Mouse (Mus musculus): ENCODE results near the gene Prdx6b. TPM values are rescaled to one million over a fixed set of nuclear protein-coding genes. Genes with fewer than 3 reads are reported as not detected.

Gene Prdx6b
- 0.02 TPM in 1 of 2 replicates, not detected in the other for polyA plus RNA-seq (2015; fragmentation: Nextera tagmentation; extraction: Ambion mirVana)

- Histone ChIP-seq H3K9me3 (replicated peaks; ENCODE audit: control insufficient read depth, low read length) (no peaks in the 10 kb centered on the region; the same call in 1 of the 2 replicates), H3K4me3 (ENCODE audit: low read depth, low read length) (no peak within 1 kb of the TSS), H3K9ac (ENCODE audit: low read depth, low read length) (no peak within 1 kb of the TSS), H3K4me1 (ENCODE audit: control insufficient read depth, low read depth, low read length) (no peaks in the 10 kb centered on the region), H3K27me3 (ENCODE audit: control insufficient read depth, insufficient read depth, low read depth, low read length) (no peaks in the 10 kb centered on the region), H3K27ac (ENCODE audit: low read length) (no peak within 1 kb of the TSS), H3K36me3 (ENCODE audit: control insufficient read depth, insufficient read depth) (no peaks in the 10 kb centered on the region), H3K4me2 (ENCODE audit: low read depth, low read length) (no peak within 1 kb of the TSS)
- WGBS (ENCODE audit: insufficient replicate concordance): 62% methylated on average over 8 of the region's 8 CpGs
- no peak for ATAC-seq (ENCODE audit: low read depth)
These were observed at the start of gene Prdx6b for GRCm38 (mm10) chr2:80292172-80292571. Gene Prdx6b (plus strand): TSS chr2:80292472.

GRCm38 (mm10) chr2:80247466-80247865 lies 44.8 kb upstream of the Prdx6b start:
- Histone ChIP-seq H3K9me3 (replicated peaks; ENCODE audit: control insufficient read depth, low read length) (no peaks in the 10 kb centered on the region), H3K36me3 (ENCODE audit: control insufficient read depth, insufficient read depth) (no peaks in the 10 kb centered on the region), H3K4me2 (ENCODE audit: low read depth, low read length) (no peak overlapping the region), H3K4me3 (ENCODE audit: low read depth, low read length) (no peak overlapping the region), H3K27ac (ENCODE audit: low read length) (no peak overlapping the region), H3K9ac (ENCODE audit: low read depth, low read length) (no peak overlapping the region), H3K27me3 (ENCODE audit: control insufficient read depth, insufficient read depth, low read depth, low read length) (no peaks in the 10 kb centered on the region), H3K4me1 (ENCODE audit: control insufficient read depth, low read depth, low read length) (no peaks in the 10 kb centered on the region)
- no peak for ATAC-seq (ENCODE audit: low read depth)
- 66% methylated on average over 3 of the region's 3 CpGs for WGBS (ENCODE audit: insufficient replicate concordance)

GRCm38 (mm10) chr2:80247868-80248267 lies 44.4 kb upstream of the Prdx6b start:
- Histone ChIP-seq H3K4me2 (ENCODE audit: low read depth, low read length) (no peak overlapping the region), H3K27ac (ENCODE audit: low read length) (no peak overlapping the region), H3K27me3 (ENCODE audit: control insufficient read depth, insufficient read depth, low read depth, low read length) (no peaks in the 10 kb centered on the region), H3K9me3 (replicated peaks; ENCODE audit: control insufficient read depth, low read length) (no peaks in the 10 kb centered on the region), H3K4me1 (ENCODE audit: control insufficient read depth, low read depth, low read length) (no peaks in the 10 kb centered on the region), H3K4me3 (ENCODE audit: low read depth, low read length) (no peak overlapping the region), H3K36me3 (ENCODE audit: control insufficient read depth, insufficient read depth) (no peaks in the 10 kb centered on the region), H3K9ac (ENCODE audit: low read depth, low read length) (no peak overlapping the region)
- no peak for ATAC-seq (ENCODE audit: low read depth)

- Histone ChIP-seq H3K9ac (ENCODE audit: low read depth, low read length) (no peak overlapping the region), H3K9me3 (replicated peaks; ENCODE audit: control insufficient read depth, low read length) (no peaks in the 10 kb centered on the region), H3K36me3 (ENCODE audit: control insufficient read depth, insufficient read depth) (no peaks in the 10 kb centered on the region), H3K4me1 (ENCODE audit: control insufficient read depth, low read depth, low read length) (no peaks in the 10 kb centered on the region), H3K4me2 (ENCODE audit: low read depth, low read length) (no peak overlapping the region), H3K27me3 (ENCODE audit: control insufficient read depth, insufficient read depth, low read depth, low read length) (no peaks in the 10 kb centered on the region), H3K4me3 (ENCODE audit: low read depth, low read length) (no peak overlapping the region), H3K27ac (ENCODE audit: low read length) (no peak overlapping the region)
- WGBS (ENCODE audit: insufficient replicate concordance): 59% methylated on average over 3 of the region's 3 CpGs
- no peak for ATAC-seq (ENCODE audit: low read depth)
These were observed 32.2 kb upstream of the Prdx6b start for GRCm38 (mm10) chr2:80259888-80260672.

- Histone ChIP-seq H3K27me3 (ENCODE audit: control insufficient read depth, insufficient read depth, low read depth, low read length) (no peaks in the 10 kb centered on the region), H3K9ac (ENCODE audit: low read depth, low read length) (no peak overlapping the region), H3K27ac (ENCODE audit: low read length) (no peak overlapping the region), H3K4me2 (ENCODE audit: low read depth, low read length) (peak overlapping the region; percentile 15; the same call in 1 of the 2 replicates), H3K9me3 (replicated peaks; ENCODE audit: control insufficient read depth, low read length) (no peaks in the 10 kb centered on the region), H3K4me1 (ENCODE audit: control insufficient read depth, low read depth, low read length) (no peaks in the 10 kb centered on the region), H3K4me3 (ENCODE audit: low read depth, low read length) (no peak overlapping the region), H3K36me3 (ENCODE audit: control insufficient read depth, insufficient read depth) (no peaks in the 10 kb centered on the region)
- no peak; the same call in 1 of the 2 replicates for ATAC-seq (ENCODE audit: low read depth)
- WGBS (ENCODE audit: insufficient replicate concordance): 11% methylated on average over 11 of the region's 11 CpGs
These were observed 25.4 kb upstream of the Prdx6b start for GRCm38 (mm10) chr2:80266894-80267293.

- Histone ChIP-seq H3K4me2 (ENCODE audit: low read depth, low read length) (no peak overlapping the region), H3K9ac (ENCODE audit: low read depth, low read length) (no peak overlapping the region), H3K27ac (ENCODE audit: low read length) (no peak overlapping the region), H3K27me3 (ENCODE audit: control insufficient read depth, insufficient read depth, low read depth, low read length) (no peaks in the 10 kb centered on the region), H3K36me3 (ENCODE audit: control insufficient read depth, insufficient read depth) (no peaks in the 10 kb centered on the region), H3K4me3 (ENCODE audit: low read depth, low read length) (no peak overlapping the region), H3K9me3 (replicated peaks; ENCODE audit: control insufficient read depth, low read length) (no peaks in the 10 kb centered on the region), H3K4me1 (ENCODE audit: control insufficient read depth, low read depth, low read length) (no peaks in the 10 kb centered on the region)
- WGBS (ENCODE audit: insufficient replicate concordance): 54% methylated on average over 4 of the region's 4 CpGs
- no peak for ATAC-seq (ENCODE audit: low read depth)
These were observed 24.2 kb upstream of the Prdx6b start for GRCm38 (mm10) chr2:80268053-80268452.

- Histone ChIP-seq H3K27me3 (ENCODE audit: control insufficient read depth, insufficient read depth, low read depth, low read length) (no peaks in the 10 kb centered on the region), H3K9ac (ENCODE audit: low read depth, low read length) (no peak overlapping the region), H3K27ac (ENCODE audit: low read length) (no peak overlapping the region), H3K9me3 (replicated peaks; ENCODE audit: control insufficient read depth, low read length) (no peaks in the 10 kb centered on the region), H3K4me1 (ENCODE audit: control insufficient read depth, low read depth, low read length) (no peaks in the 10 kb centered on the region), H3K4me3 (ENCODE audit: low read depth, low read length) (no peak overlapping the region), H3K4me2 (ENCODE audit: low read depth, low read length) (no peak overlapping the region), H3K36me3 (ENCODE audit: control insufficient read depth, insufficient read depth) (no peaks in the 10 kb centered on the region)
- no peak for ATAC-seq (ENCODE audit: low read depth)
- WGBS (ENCODE audit: insufficient replicate concordance): 59% methylated on average over 1 of the region's 1 CpGs
These were observed 20.8 kb upstream of the Prdx6b start for GRCm38 (mm10) chr2:80271431-80271830.

- Histone ChIP-seq H3K9ac (ENCODE audit: low read depth, low read length) (no peak overlapping the region), H3K4me2 (ENCODE audit: low read depth, low read length) (no peak overlapping the region), H3K9me3 (replicated peaks; ENCODE audit: control insufficient read depth, low read length) (no peaks in the 10 kb centered on the region), H3K4me1 (ENCODE audit: control insufficient read depth, low read depth, low read length) (no peaks in the 10 kb centered on the region), H3K36me3 (ENCODE audit: control insufficient read depth, insufficient read depth) (no peaks in the 10 kb centered on the region), H3K4me3 (ENCODE audit: low read depth, low read length) (no peak overlapping the region), H3K27ac (ENCODE audit: low read length) (no peak overlapping the region), H3K27me3 (ENCODE audit: control insufficient read depth, insufficient read depth, low read depth, low read length) (no peaks in the 10 kb centered on the region)
- ATAC-seq (ENCODE audit: low read depth): no peak
- 43% methylated on average over 3 of the region's 3 CpGs for WGBS (ENCODE audit: insufficient replicate concordance)
These were observed 19.2 kb upstream of the Prdx6b start for GRCm38 (mm10) chr2:80273038-80273437.

GRCm38 (mm10) chr2:80273763-80274162 lies 18.5 kb upstream of the Prdx6b start:
- H3K27ac ChIP-seq (ENCODE audit: low read length): no peak overlapping the region
- no peak overlapping the region for H3K9ac ChIP-seq (ENCODE audit: low read depth, low read length)
- 50% methylated on average over 4 of the region's 4 CpGs for WGBS (ENCODE audit: insufficient replicate concordance)
- no peaks in the 10 kb centered on the region for H3K36me3 ChIP-seq (ENCODE audit: control insufficient read depth, insufficient read depth)
- H3K4me2 ChIP-seq (ENCODE audit: low read depth, low read length): no peak overlapping the region
- no peaks in the 10 kb centered on the region for H3K9me3 ChIP-seq (replicated peaks; ENCODE audit: control insufficient read depth, low read length)
- no peak overlapping the region for H3K4me3 ChIP-seq (ENCODE audit: low read depth, low read length)
- no peaks in the 10 kb centered on the region for H3K27me3 ChIP-seq (ENCODE audit: control insufficient read depth, insufficient read depth, low read depth, low read length)
- no peak for ATAC-seq (ENCODE audit: low read depth)
- H3K4me1 ChIP-seq (ENCODE audit: control insufficient read depth, low read depth, low read length): no peaks in the 10 kb centered on the region

Data from liver, embryonic 16.5 days (tissue).